Mouse (Mus musculus): Measurements from ENCODE around the gene Trim40.

The Trim40 gene

DNA sequence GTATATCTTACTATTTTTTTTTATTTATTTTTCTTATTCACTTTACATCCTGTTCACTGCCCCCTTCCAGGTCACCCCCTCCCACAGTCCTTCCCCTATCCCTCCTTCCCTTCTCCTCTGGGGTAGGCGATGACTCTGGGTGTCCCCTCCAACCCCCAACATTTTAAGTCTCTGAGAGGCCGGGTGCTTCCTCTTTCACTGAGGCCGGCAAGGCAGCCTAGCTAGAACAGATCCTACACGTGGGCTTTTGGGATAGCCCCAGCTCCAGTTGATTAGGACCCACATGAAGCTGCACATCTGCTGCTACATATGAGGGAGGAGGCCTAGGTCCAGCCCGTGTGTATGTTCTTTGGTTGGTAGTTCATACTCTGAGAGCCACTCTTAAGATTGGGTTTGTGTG is 50.9 kb downstream of the Trim40 start:
- DNase-seq, result no peak

GRCm38 (mm10) chr17:36836874-36837647 is 52.9 kb downstream of the Trim40 start, which contains the start of gene Trim26:
Gene Trim26, plus strand, starts transcription at chr17:36837134.
- DNase-seq, result peak; percentile 98

- DNase-seq, result no peak
These were observed 53.5 kb downstream of the Trim40 start for GRCm38 (mm10) chr17:36836427-36836812.

- DNase-seq, result peak; percentile 41
These were observed 54.1 kb downstream of the Trim40 start for GRCm38 (mm10) chr17:36835591-36836426.

- DNase-seq, result no peak
These were observed 57.2 kb downstream of the Trim40 start for GRCm38 (mm10) chr17:36832694-36833093.

All from cerebellum, adult 8-10 months (tissue).